Mouse (Mus musculus) embryonic stem cell, embryonic (primary cell): ENCODE measurements around the gene Slc25a14.

Experiments
- CTCF ChIA-PET, 4 experiments: fragments of 300-600 bp in 2 of 4; fragments of 350-600 bp in 2 of 4; sonication (Branson Sonifier 250); formaldehyde crosslinking; loops; one replicate each; lab custom pipeline; 2022; ENCODE audit warnings: inconsistent platforms in 2 of 4; lab: Charles Lee
- POLR2A ChIA-PET, 4 experiments: fragments of 300-600 bp in 2 of 4; fragments of 350-600 bp in 2 of 4; sonication (Branson Sonifier 250); formaldehyde crosslinking; loops; one replicate each; lab custom pipeline; 2022; ENCODE audit warnings: antibody characterized with exemption in 4 of 4, inconsistent platforms in 1 of 4; lab: Charles Lee

Slc25a14 gene

DNA sequence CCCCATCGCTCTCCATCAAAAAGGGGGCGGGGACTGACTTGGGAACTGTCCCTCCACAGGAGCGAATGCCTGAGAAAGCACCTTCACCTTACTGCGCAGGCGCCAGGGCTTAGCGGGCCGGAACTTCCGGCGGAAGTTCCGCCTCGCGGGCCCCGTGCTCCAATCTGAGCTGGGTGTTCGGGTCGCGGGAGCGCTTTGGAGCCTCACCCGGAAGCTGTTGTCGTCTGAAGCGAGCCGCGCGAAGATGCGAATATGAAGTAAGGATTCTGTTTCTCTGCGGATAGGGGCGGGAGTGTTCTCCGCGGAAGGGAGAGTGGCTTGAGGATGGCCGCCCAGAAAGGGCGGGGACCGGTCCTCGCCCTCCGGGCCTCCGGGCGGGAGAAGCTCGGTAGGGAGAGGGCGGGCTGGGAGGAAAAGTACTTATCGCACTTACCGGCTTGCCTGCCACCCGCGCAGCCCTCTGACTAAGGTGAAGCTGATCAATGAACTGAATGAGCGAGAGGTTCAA lies 71.7 kb downstream of the Slc25a14 start, which contains the start of gene Rbmx2:
Gene Rbmx2, plus strand, starts transcription at position 141 of the 508 bp plus-strand sequence.
- ChIA-PET CTCF (interaction anchor here in 1 of 4 experiments (0.6 kb wide), 1 partner anchor 111 kb away, joined by 3 read pairs; no protein-coding TSS in a partner anchor), POLR2A (interaction anchor here in 3 of 4 experiments (0.6 to 2.2 kb wide), 9 partner anchors 9 to 594 kb away, joined by 3 to 8 read pairs (median 3); partner anchors contain the start of gene Enox2 (in 2 of the 3))

DNA sequence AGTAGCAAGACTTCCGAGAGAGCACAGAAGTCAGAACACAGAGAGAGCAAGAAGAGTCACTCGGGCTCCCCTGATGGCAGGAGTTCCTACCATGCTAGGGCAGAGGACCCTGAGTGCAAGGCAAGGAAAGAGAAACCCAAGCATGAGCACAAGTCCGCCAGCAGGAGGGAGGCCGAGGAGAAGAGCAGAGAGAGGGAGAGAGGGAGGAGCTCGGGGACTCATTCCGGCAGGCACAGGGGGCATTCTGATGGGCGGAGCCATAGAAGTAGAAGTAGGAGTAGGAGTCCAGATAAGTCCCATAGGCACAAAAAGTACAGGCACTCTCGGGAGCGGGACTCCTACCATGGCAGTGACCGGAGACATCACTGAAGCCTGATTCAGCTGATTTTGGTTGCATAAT lies 86.5 kb downstream of the Slc25a14 start:
- ChIA-PET POLR2A (no interaction called here), CTCF (no interaction called here)
